Mouse (Mus musculus) frontal cortex, adult (tissue): Measurements from ENCODE around the gene Arhgap22.

Source experiments
- ATAC-seq: cut with Nextera tagmentation; 2 replicates; pipeline ENCODE4 v1.9.2; 2017; ENCODE audit warnings: mild to moderate bottlenecking, moderate library complexity, mixed read lengths; ENCODE audit not compliant: low TSS enrichment

Gene Arhgap22

GRCm38 (mm10) chr14:33366891-33367777 is 153.3 kb downstream of the Arhgap22 start:
- ATAC-seq, result no peak

GRCm38 (mm10) chr14:33369375-33369774 is 155.5 kb downstream of the Arhgap22 start:
- no peak for ATAC-seq

GRCm38 (mm10) chr14:33370056-33370455 is 156.2 kb downstream of the Arhgap22 start:
- peak; percentile 35; the same call in 1 of the 2 replicates for ATAC-seq

GRCm38 (mm10) chr14:33371248-33371647 is 157.4 kb downstream of the Arhgap22 start:
- ATAC-seq, result peak; percentile 69

- ATAC-seq, result no peak
These were observed 159.4 kb downstream of the Arhgap22 start for GRCm38 (mm10) chr14:33373271-33373670.

- no peak for ATAC-seq
These were observed 160.3 kb downstream of the Arhgap22 start for GRCm38 (mm10) chr14:33374089-33374488.

DNA sequence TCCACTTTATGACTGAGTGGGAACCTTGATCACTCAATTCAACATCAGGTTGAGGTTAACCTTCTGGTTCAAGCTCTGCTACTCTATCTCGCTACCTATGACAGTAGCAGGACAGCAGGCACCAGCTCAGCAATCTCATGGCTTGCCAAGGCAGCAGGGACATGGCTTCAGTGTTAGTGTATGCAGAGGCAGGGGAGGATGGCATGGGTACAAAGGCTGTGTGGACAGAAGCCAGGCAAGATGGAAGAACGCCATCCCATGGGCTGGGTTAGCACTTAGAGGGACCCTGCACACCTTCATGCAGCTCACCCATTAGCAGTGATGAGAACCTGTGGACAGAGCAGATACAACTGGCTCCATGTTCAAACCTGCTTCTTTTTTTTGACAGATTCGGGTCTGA is 163.4 kb downstream of the Arhgap22 start:
- ATAC-seq, result no peak

- no peak for ATAC-seq
These were observed 164.9 kb downstream of the Arhgap22 start for GRCm38 (mm10) chr14:33378723-33379122.

DNA sequence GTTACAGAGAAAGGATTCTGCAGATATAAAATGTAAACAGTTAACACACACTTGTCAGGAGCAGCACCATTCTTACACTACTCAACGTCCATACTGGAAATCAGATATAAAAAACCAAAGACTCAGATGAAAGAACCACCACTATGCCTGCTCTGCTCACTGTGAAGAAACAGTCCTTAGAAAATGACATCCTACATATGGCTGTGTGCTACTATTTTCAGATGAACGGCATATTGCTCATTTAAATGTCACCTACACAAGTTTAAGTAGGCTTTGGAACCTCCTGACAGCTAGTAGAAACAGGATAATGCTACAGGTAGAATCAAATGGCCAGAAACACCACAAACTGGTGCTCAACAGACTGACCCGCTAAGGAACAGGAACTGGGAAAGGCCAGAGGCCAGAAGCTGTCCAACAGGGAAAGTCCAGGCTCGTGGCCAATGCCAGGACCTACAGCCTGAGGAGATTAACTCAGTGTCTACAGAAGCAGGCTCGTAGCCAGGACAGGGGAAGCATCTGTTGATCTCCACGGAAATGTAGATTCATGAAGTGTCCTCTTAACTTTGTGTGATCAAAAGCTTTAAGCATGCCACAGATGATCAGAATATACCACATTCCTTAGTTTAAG is 167.1 kb downstream of the Arhgap22 start:
- peak; percentile 74 for ATAC-seq

DNA sequence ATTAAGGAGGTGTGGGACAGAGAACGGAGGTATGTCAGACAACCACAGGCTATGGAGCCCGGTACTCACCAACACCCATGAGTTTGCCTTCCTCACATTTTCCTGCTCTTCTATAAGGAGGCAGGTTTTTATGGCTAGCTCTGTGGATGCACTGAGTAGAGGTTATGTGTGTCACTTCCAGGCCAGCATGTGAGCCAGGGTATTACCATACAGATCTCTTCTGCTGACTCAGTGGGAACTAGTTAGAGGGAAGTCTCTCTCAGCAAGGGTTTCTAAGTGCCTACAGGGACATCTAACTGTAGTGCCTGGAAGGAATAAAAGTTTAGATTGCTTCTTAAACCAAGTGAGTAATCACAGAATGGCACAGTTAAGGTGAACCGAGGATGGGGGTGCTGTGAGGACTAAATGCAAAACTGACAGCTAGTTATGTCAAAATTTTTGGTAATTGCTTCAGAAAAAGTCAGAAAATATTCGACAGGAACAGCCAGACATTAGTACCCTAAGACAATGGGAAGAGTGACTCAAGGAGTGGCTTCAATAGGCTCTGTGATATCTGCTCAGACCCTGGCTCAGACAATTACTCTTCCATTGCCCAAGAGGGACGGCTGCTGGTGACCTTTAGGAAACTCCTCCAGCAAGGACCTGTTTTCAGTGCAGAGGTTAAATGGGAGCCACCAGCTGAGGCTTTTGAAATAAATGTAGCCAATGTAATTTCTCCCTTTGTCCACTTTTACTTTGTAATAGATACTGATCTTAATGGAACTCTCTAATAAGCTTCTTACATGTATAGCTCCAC is 184.4 kb downstream of the Arhgap22 start:
- no peak for ATAC-seq

GRCm38 (mm10) chr14:33400019-33400418 is 186.2 kb downstream of the Arhgap22 start:
- ATAC-seq, result no peak

DNA sequence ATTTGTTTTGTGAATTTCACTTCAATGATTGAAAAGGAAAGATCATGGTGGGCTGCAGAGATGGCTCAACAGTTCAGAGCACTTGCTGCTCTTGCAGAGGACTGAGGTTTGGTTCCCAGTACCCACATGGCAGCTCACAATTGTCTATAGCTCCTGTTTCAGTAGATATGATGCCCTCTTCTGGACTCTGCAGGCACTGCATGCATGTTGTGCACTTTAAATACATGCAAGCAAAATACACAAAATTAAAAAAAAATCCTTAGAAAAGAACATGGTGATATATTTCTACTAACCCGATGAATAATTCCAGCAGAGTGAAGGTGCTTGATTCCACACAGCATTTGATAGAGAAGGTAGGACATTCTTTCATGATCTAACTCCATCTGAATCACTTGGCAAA is 188.5 kb downstream of the Arhgap22 start:
- ATAC-seq, result no peak

DNA sequence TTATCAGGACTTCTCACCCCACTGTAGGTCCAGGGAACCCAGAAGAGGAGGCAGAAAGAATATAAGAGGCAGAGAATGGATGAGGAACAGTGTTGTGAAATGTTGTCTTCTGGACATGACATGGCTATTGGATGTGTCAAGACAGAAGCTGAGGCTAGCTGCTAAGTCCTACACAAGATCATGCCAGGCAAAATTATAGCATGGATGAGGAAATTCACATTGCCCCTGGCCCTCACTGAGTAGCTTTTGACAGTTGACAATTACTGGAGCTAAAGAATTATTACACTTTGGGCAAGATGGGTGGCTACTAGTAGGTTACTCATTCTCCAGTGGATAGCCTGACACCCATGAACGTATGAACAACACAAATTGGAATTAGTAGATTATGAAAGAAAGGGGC is 201.9 kb downstream of the Arhgap22 start:
- ATAC-seq, result no peak

GRCm38 (mm10) chr14:33418311-33418909 is 204.6 kb downstream of the Arhgap22 start:
- no peak for ATAC-seq
